1 mouse cellular context compared by ENCODE assay signal in the genomic region with DNA sequence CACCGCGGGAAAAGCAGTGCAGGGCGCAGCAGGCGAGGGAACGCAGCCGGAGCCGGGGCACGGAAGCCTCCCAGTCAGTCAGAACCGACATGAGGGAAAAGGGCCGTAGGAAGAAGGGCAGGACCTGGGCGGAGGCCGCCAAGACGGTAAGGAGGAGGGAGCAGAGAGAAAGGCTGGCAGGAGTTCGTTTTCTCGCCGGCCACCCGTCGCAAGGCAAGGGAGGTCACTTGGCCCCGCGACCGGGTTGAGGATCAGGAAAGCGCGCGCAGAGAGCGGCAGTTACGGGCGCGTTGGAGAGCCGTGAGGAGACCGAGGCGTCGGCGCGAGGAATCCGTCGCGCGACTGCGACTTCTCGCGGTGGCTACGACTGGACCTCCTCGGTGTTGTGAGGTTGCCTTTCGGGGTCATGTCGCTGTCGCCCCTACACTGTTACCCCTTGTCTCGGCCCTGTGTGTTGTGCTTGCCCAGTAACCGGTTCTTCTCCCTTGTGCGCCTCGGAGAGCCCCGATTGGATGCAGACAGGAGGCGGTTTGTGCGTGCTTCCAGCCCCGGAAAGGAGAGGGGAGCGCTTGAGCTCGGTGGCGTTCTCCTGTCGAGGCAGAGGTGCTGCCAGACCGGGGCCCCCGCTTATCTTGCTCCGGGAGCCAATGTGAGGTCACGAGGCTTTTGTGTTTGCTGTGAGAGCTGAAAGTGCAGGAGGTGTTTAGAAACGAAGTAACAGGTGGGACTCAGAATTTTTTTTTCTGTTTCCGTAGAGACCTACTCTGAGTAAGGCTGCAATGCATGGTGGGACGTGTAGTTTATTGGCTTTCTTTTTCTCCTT.
A peak's percentile ranks its signal among the peaks of the same experiment; 100 is the strongest.
TF ChIP-seq lines count a peak whose summit lies in the region.

No protein-coding gene starts in this region.

TF ChIP-seq in MEL, 35 proteins besides CTCF, POLR2A, EP300 and RAD21 (continued from another document):
- 0 out of 2 replicates have a peak, but pooled peaks have one; percentile 44 for TF ChIP-seq UBTF (IDR thresholded peaks at IDR 0.05; ENCODE audit: borderline replicate concordance, insufficient read depth, low read depth, low read length)
- TF ChIP-seq MYB (IDR thresholded peaks at IDR 0.05; ENCODE audit: low read depth, low read length) = no peak
- TF ChIP-seq GABPA (IDR thresholded peaks at IDR 0.05; ENCODE audit: low read depth, low read length) = no peak
- no peak for TF ChIP-seq USF2 (IDR thresholded peaks at IDR 0.05; ENCODE audit: borderline replicate concordance in 1 of 2, insufficient read depth in 1 of 2, low read depth in 1 of 2, low read length in 2 of 2)
- TF ChIP-seq MEF2A (IDR thresholded peaks at IDR 0.05; ENCODE audit: extremely low read depth, insufficient replicate concordance, low read depth, low read length, poor library complexity, severe bottlenecking) = no peak
- peak; percentile 73 for TF ChIP-seq NELFE (IDR thresholded peaks at IDR 0.05; ENCODE audit: low read depth, low read length)
- TF ChIP-seq MAX (IDR thresholded peaks at IDR 0.05; ENCODE audit: low read length) = peak; percentile 75; the same call in 1 of the 2 replicates
- TF ChIP-seq BHLHE40 (IDR thresholded peaks at IDR 0.05; ENCODE audit: borderline replicate concordance, low read depth, low read length) = peak; percentile 59; the same call in 1 of the 2 replicates
- peak; percentile 89 for TF ChIP-seq TBP (IDR thresholded peaks at IDR 0.05; ENCODE audit: low read depth, low read length)
- no peak for TF ChIP-seq JUND (IDR thresholded peaks at IDR 0.05; ENCODE audit: low read depth, low read length)
- 0 out of 2 replicates have a peak, but pooled peaks have one; percentile 26 for TF ChIP-seq POLR2AphosphoS5 (IDR thresholded peaks at IDR 0.05; ENCODE audit: borderline replicate concordance, low read depth, low read length)
- no peak; the same call in 1 of the 2 replicates for TF ChIP-seq POLR2AphosphoS2 (IDR thresholded peaks at IDR 0.05; ENCODE audit: low read length)
- no peak for TF ChIP-seq MAZ (IDR thresholded peaks at IDR 0.05; ENCODE audit: low read depth, low read length)
- TF ChIP-seq CHD1 (IDR thresholded peaks at IDR 0.05; ENCODE audit: low read depth, low read length) = 0 out of 2 replicates have a peak, but pooled peaks have one; percentile 3
- TF ChIP-seq MAFK (IDR thresholded peaks at IDR 0.05; ENCODE audit: borderline replicate concordance, low read depth, low read length) = no peak
- TF ChIP-seq ZC3H11A (IDR thresholded peaks at IDR 0.05; ENCODE audit: low read depth, low read length) = no peak
- TF ChIP-seq SIN3A (IDR thresholded peaks at IDR 0.05; ENCODE audit: low read length) = peak; percentile 95
- TF ChIP-seq E2F4 (IDR thresholded peaks at IDR 0.05; ENCODE audit: borderline replicate concordance, low read depth, low read length) = 0 out of 2 replicates have a peak, but pooled peaks have one; percentile 23
- TF ChIP-seq NRF1 (IDR thresholded peaks at IDR 0.05; ENCODE audit: insufficient read depth, low read depth, low read length, poor library complexity, severe bottlenecking) = no peak
